Mouse (Mus musculus) forebrain, embryonic 13.5 days (tissue): ENCODE measurements around the gene Spink4. TPM values are rescaled to one million over a fixed set of nuclear protein-coding genes. Genes with fewer than 3 reads are reported as not detected.

Source experiments
- ATAC-seq: fragments of 200-750 bp; cut with Nextera tagmentation; 2 replicates; pipeline ENCODE4 v1.8.0; 2017
- H3K27ac ChIP-seq: fragments of 300-500 bp; sonication (generic); 2 replicates; pipeline ENCODE4 v1.5.1; 2015; ENCODE audit warnings: inconsistent platforms, mild to moderate bottlenecking, moderate library complexity
- H3K27me3 ChIP-seq: fragments of 300-500 bp; sonication (generic); 2 replicates; pipeline ENCODE4 v1.6.1; 2015; ENCODE audit warnings: mild to moderate bottlenecking, inconsistent platforms
- H3K36me3 ChIP-seq: fragments of 300-500 bp; sonication (generic); 2 replicates; pipeline ENCODE4 v1.6.1; 2015; ENCODE audit warnings: mild to moderate bottlenecking, inconsistent platforms; ENCODE audit not compliant: poor library complexity, severe bottlenecking
- H3K4me1 ChIP-seq: fragments of 300-500 bp; sonication (generic); 2 replicates; pipeline ENCODE4 v1.6.1; 2015; ENCODE audit warnings: inconsistent platforms
- H3K4me2 ChIP-seq: fragments of 300-500 bp; sonication (generic); 2 replicates; pipeline ENCODE4 v1.6.1; 2015; ENCODE audit warnings: inconsistent platforms, mild to moderate bottlenecking, moderate library complexity
- H3K4me3 ChIP-seq: fragments of 300-500 bp; sonication (generic); 2 replicates; pipeline ENCODE4 v1.5.1; 2015; ENCODE audit warnings: mild to moderate bottlenecking, inconsistent platforms
- H3K9ac ChIP-seq: fragments of 300-500 bp; sonication (generic); 2 replicates; pipeline ENCODE4 v1.6.1; 2015; ENCODE audit warnings: mild to moderate bottlenecking, inconsistent platforms
- H3K9me3 ChIP-seq: fragments of 300-500 bp; sonication (generic); replicated peaks from 2 replicates; pipeline ENCODE4 v1.6.1; 2016; ENCODE audit warnings: inconsistent platforms
- WGBS: fragments of 180-500 bp; shearing (Covaris S2); methylation state at CpG from one replicate; pipeline ENCODE4 v1.1.7; 2015; 5-methylcytosine and 5-hydroxymethylcytosine counted together
- polyA plus RNA-seq: library from polyadenylated mRNA; unstranded; fragments of >200 nt; fragmentation: Nextera tagmentation; extraction: Ambion mirVana; gene quantifications from 2 replicates; pipeline ENCODE4 v1.2.1, GENCODE M21; 2015

Spink4 gene
- polyA plus RNA-seq, 1 experiment from 2014 or later: not detected

DNA sequence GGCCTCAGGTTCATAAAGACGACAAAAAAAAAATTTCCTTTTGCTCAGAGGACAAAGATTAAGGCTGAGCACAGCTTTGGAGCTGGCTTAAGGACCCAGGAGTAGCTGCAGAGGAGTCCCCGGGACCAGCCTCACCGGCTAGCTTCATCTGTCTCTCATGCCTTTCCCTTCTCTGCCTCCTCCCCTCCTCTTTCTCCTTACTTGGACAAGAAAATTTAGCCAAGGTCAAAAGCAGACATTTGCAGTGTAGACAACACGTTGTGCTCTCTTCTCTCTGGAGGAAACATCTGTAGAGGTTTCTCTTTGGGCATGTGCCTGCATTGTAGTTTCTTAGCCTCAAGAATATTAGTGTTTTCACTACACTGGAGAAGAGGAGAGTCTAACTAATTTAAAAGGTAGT, 34.0 kb upstream of the Spink4 start:
- H3K27ac ChIP-seq: no peak overlapping the region
- H3K36me3 ChIP-seq: no peaks in the 10 kb centered on the region
- H3K4me1 ChIP-seq: no peaks in the 10 kb centered on the region
- 83% methylated on average over 4 of the region's 4 CpGs for WGBS
- H3K9ac ChIP-seq: no peak overlapping the region
- no peak overlapping the region for H3K4me2 ChIP-seq
- ATAC-seq: no peak
- no peak overlapping the region for H3K4me3 ChIP-seq
- no peaks in the 10 kb centered on the region for H3K27me3 ChIP-seq
- no peaks in the 10 kb centered on the region for H3K9me3 ChIP-seq

DNA sequence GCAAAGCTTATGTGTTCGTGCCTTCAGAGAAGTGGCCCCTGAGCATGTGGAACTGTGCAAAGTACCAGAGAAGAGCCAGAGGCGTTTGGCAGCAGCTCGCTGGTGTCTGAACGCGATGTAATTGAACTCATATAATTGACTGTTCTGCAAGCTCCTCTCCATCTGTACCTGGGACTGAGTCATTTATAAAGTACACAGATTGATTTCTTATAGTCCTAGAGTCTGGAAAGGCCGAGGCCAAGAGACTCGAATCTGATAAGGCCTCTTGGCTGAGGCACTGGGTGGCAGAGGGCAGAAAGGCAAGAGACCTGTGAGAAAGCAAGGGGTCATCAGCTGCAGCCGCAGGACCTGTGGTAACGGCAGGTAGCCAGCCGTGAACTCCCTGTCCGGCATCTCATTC, 31.0 kb upstream of the Spink4 start:
- Histone ChIP-seq H3K27ac (no peak overlapping the region), H3K4me3 (no peak overlapping the region), H3K27me3 (no peaks in the 10 kb centered on the region), H3K36me3 (no peaks in the 10 kb centered on the region), H3K9ac (no peak overlapping the region), H3K4me1 (no peaks in the 10 kb centered on the region), H3K4me2 (no peak overlapping the region), H3K9me3 (no peaks in the 10 kb centered on the region)
- ATAC-seq: no peak
- 87% methylated on average over 11 of the region's 11 CpGs for WGBS

DNA sequence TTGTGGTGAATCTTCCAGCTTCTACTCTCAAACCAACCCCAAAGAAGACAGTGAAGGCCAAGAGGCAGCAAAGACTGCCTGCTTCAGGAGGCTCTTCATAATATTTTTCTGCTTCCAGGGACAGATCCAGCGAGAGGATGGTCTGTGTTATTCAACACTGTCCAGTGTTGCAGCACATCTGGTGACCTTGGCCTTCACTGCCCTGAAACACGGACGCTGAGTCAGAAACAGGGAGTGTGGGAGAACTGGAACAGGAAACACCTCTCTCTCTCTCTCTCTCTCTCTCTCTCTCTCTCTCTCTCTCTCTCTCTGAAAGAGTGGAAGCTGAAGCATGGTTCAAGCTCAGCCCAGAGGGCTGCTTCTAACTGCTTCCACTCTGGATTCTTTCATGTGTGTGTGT, 30.6 kb upstream of the Spink4 start:
- H3K4me1 ChIP-seq: no peaks in the 10 kb centered on the region
- no peak overlapping the region for H3K27ac ChIP-seq
- no peak for ATAC-seq
- H3K9me3 ChIP-seq: no peaks in the 10 kb centered on the region
- H3K36me3 ChIP-seq: no peaks in the 10 kb centered on the region
- H3K9ac ChIP-seq: no peak overlapping the region
- no peak overlapping the region for H3K4me2 ChIP-seq
- H3K4me3 ChIP-seq: no peak overlapping the region
- H3K27me3 ChIP-seq: no peaks in the 10 kb centered on the region
- 79% methylated on average over 3 of the region's 3 CpGs for WGBS

DNA sequence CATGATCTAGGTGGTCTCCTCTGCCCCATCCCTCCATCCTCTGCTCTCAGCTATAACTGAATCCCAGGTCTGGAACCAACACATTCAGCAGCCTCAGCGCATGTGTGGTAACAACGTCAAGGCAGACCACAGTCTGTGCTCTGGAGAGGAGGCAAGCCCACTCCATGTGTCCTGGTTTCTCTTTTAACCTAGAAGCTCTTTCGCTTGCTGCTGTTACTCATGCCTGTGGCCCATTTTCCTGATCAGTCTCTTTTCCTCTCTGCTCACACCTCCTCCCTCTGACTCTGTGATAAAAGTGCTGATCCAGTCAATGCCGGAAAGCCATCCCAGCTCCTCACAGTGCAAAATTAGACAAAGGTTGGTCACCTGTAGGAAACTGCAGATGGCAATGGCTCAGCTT, 29.9 kb upstream of the Spink4 start:
- Histone ChIP-seq H3K4me1 (no peaks in the 10 kb centered on the region), H3K9me3 (no peaks in the 10 kb centered on the region), H3K27me3 (no peaks in the 10 kb centered on the region), H3K4me2 (no peak overlapping the region), H3K9ac (no peak overlapping the region), H3K27ac (no peak overlapping the region), H3K36me3 (no peaks in the 10 kb centered on the region), H3K4me3 (no peak overlapping the region)
- 86% methylated on average over 4 of the region's 4 CpGs for WGBS
- no peak for ATAC-seq

DNA sequence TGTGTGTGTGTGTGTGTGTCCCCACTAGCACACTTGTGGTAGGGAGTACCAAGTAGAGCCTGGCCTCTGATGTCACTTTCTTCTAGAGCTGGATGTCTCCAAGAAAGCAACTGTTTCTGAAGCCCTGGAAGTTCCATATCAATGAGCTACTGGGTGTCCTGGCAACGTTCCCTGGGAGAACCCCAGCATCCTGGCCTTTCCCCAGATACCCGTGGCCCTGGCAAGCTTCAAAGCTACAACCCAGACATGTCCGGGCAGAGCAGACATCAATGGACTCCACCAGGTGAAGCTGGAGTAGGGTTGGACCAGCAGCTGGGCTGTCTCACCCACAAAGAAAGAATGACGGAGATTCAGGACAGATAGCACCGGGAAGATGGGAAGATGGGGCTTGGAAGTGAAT, 28.6 kb upstream of the Spink4 start:
- no peak overlapping the region for H3K4me3 ChIP-seq
- no peak overlapping the region for H3K9ac ChIP-seq
- no peaks in the 10 kb centered on the region for H3K4me1 ChIP-seq
- H3K9me3 ChIP-seq: no peaks in the 10 kb centered on the region
- 79% methylated on average over 5 of the region's 5 CpGs for WGBS
- H3K36me3 ChIP-seq: no peaks in the 10 kb centered on the region
- H3K4me2 ChIP-seq: no peak overlapping the region
- H3K27ac ChIP-seq: no peak overlapping the region
- H3K27me3 ChIP-seq: no peaks in the 10 kb centered on the region
- no peak for ATAC-seq

DNA sequence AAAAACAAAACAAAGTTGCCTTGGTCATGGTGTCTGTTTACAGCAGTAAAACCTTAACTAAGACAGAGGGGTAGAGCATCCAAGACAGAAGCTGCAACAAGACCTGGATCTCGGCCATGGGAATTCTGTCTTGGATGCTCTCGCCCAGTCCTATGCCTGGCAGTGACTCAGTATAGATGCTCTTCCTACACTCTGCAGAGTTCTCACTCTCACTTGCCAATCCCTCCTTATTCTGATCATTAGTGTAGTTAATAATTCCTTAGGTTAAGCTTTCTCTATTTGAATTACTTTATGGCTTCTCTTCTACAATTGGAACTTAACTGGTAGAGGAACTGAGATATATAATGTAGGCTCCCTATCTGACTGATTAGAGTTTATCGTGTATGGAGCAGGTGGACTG, 24.7 kb upstream of the Spink4 start:
- Histone ChIP-seq H3K4me1 (no peaks in the 10 kb centered on the region), H3K9ac (no peak overlapping the region), H3K4me2 (no peak overlapping the region), H3K36me3 (no peaks in the 10 kb centered on the region), H3K27me3 (no peaks in the 10 kb centered on the region), H3K27ac (no peak overlapping the region), H3K4me3 (no peak overlapping the region), H3K9me3 (no peaks in the 10 kb centered on the region)
- ATAC-seq: no peak
- 91% methylated on average over 3 of the region's 3 CpGs for WGBS

DNA sequence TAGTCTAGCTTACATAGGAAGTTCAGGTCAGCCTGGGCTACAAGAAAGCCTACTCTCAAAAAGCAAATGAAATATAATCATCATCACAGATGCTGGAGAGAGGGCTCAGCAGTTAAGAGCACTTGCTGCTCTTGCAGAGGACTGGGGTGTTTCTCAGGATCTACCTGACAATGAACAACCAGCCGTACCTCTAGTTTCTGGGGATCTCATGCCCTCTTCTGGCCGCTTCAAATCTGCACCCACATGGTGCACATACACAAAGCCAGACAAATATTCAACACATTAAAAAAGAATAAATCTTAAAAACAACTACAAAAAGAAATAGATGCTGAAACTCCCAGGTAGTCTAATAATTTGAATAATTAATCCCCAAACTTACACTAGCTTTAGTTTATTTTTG, 24.2 kb upstream of the Spink4 start:
- H3K4me3 ChIP-seq: no peak overlapping the region
- ATAC-seq: no peak
- WGBS: 96% methylated on average over 2 of the region's 2 CpGs
- H3K9ac ChIP-seq: no peak overlapping the region
- H3K9me3 ChIP-seq: no peaks in the 10 kb centered on the region
- H3K4me1 ChIP-seq: no peaks in the 10 kb centered on the region
- no peak overlapping the region for H3K27ac ChIP-seq
- no peaks in the 10 kb centered on the region for H3K36me3 ChIP-seq
- no peak overlapping the region for H3K4me2 ChIP-seq
- H3K27me3 ChIP-seq: no peaks in the 10 kb centered on the region

DNA sequence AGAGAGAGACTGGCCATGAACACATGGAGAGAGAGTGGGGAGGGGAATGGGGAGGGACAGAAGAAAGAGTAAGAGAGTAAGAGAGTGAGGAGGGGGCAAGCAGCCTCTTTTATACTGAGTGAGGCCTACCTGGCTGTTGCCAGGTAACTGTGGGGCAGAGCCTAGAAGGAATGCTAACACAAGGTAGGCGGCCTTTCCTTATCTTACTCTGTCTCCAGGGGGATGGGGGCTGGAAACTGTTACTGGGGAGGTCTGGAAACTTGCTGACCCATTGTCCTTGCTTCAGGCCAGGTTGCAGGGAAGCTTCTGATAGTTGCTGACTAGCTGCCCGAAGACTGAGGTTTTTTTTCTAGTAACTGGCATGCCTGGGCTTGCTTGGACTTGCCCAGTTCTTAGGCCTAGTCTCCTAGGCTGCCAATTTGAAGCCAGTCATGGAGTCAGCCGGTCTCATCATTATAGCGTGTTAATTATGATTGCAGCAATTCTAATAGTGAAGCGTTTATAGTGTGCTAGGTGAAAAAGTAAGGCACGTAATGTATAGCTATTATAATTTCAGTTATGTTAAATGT, 21.3 kb upstream of the Spink4 start:
- Histone ChIP-seq H3K9me3 (no peaks in the 10 kb centered on the region), H3K4me3 (no peak overlapping the region), H3K9ac (no peak overlapping the region), H3K36me3 (no peaks in the 10 kb centered on the region), H3K27me3 (no peaks in the 10 kb centered on the region), H3K4me1 (no peaks in the 10 kb centered on the region), H3K27ac (no peak overlapping the region), H3K4me2 (no peak overlapping the region)
- WGBS: 78% methylated on average over 6 of the region's 6 CpGs
- no peak for ATAC-seq

DNA sequence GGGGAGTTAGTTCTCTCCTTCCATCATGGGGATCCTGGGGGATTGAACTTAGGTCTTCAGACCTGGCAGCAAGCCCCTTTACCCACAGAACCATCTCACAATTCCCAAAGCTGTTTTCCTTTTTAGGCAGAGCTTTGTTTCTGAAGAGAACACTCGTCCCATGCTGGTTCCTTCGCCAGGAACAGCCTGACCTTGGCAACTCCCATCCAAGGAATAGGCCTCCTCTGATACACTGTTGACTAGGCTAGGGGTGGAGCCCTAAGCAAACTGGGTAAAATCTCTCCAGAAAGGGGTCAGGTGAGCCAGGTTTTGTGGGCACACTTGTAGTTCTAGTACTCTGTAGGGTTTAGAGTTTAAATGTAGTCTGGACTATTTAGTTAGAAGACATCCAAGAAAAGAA, 20.6 kb upstream of the Spink4 start:
- Histone ChIP-seq H3K27ac (no peak overlapping the region), H3K9ac (no peak overlapping the region), H3K4me2 (no peak overlapping the region), H3K4me1 (no peaks in the 10 kb centered on the region), H3K4me3 (no peak overlapping the region), H3K27me3 (no peaks in the 10 kb centered on the region), H3K9me3 (no peaks in the 10 kb centered on the region), H3K36me3 (no peaks in the 10 kb centered on the region)
- WGBS: 70% methylated on average over 2 of the region's 2 CpGs
- ATAC-seq: no peak

DNA sequence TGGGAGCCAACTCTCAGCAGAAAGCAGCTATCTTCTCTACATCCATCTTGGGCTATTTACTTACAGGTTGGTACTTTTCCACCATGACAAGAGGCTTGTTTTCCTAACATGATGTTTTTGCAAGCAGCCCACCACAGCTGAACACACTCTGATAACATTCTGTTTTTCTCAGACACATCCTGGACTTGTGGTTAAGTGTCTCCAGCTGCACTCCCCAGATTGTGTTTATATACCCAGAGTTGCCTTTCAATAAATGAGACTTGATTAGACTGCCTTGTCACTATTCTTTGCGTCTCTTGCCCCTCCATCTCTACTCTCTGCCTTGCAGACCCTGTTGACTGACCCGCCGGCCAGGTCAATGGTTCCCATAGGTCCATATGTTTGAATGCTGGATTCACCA, 19.8 kb upstream of the Spink4 start:
- H3K4me1 ChIP-seq: no peaks in the 10 kb centered on the region
- ATAC-seq: no peak
- H3K27me3 ChIP-seq: no peaks in the 10 kb centered on the region
- no peaks in the 10 kb centered on the region for H3K36me3 ChIP-seq
- no peak overlapping the region for H3K4me3 ChIP-seq
- H3K4me2 ChIP-seq: no peak overlapping the region
- no peak overlapping the region for H3K9ac ChIP-seq
- no peak overlapping the region for H3K27ac ChIP-seq
- WGBS: 90% methylated on average over 3 of the region's 3 CpGs
- H3K9me3 ChIP-seq: no peaks in the 10 kb centered on the region

DNA sequence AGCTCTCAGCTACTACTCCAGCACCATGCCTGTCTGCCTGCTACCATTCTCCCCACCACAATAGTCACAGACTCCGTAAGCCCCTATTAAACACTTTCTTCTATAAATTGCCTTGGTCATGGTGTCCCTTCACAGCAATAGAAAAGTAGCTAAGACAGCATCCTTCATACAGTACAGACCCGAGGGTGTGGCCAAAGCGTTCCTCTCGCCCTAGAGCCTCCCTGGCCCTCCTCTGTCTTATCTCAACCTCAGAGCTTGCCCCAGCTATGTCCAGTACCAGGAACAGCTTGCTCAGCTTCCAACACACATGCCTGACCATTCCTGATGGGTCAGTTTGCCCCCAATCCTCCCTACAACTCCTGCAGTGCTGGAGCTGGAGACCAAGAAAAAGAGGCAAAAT, 19.2 kb upstream of the Spink4 start:
- no peaks in the 10 kb centered on the region for H3K27me3 ChIP-seq
- H3K4me3 ChIP-seq: no peak overlapping the region
- no peaks in the 10 kb centered on the region for H3K36me3 ChIP-seq
- H3K4me1 ChIP-seq: no peaks in the 10 kb centered on the region
- H3K9ac ChIP-seq: no peak overlapping the region
- no peaks in the 10 kb centered on the region for H3K9me3 ChIP-seq
- ATAC-seq: no peak
- no peak overlapping the region for H3K27ac ChIP-seq
- 91% methylated on average over 4 of the region's 4 CpGs for WGBS
- H3K4me2 ChIP-seq: no peak overlapping the region

DNA sequence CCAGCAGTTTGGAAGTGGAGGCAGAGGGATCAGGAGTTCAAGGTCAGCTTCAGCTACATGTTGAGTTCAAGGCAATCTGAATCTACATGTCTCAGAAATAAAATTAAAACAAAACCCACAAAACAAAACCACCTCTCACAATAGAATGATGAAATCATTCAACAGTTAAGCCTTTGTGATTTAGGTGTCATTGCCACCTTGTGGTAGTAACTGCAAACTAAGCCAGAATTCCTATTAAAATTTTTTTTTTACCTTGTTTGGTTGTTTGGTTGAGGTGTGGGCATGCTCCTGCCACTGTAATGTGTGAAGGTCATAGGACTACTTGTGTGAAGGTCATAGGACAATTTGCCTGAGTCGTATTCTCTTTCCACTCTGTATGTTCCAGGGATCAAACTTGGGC, 13.6 kb upstream of the Spink4 start:
- Histone ChIP-seq H3K36me3 (no peaks in the 10 kb centered on the region), H3K9ac (no peak overlapping the region), H3K27me3 (no peaks in the 10 kb centered on the region), H3K4me1 (peaks cover 6% of the 10 kb centered on the region; the same call in 1 of the 2 replicates), H3K27ac (no peak overlapping the region), H3K9me3 (no peaks in the 10 kb centered on the region), H3K4me3 (no peak overlapping the region), H3K4me2 (no peak overlapping the region)
- 72% methylated on average over 1 of the region's 1 CpGs for WGBS
- no peak for ATAC-seq

DNA sequence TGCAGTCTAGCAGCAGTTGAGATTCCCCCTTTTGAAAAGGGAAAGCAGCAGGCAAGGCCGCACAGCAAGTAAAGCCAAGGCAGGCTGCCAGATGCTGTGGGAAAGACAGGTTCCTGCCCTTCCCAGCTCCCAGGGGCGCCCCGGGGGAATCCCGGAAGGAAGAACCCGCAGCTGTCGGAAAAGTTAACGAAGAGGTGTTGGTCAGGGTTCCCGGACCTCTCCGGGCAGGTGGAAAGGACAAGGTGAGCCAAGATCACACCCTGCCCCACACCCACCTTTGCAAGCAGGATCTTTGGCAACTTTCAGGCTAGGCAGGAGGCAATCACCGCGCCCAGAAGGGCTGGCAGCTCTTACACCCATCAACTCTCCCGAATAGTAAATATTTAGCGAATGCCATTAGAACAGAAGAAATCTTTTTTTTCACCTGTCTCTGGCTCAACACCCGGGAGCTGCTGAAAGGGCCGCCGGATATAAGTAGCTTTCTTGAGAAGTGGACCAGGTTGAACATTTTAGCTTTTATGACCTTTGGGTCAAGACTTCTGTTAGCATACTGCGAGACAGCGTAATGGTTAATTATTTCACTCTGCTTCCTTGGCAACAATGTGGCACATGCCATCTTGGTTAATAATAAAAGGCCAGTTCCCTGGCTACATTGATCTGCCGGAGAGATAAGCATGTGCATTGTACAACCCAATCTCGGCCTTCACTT, 11.4 kb upstream of the Spink4 start:
- H3K36me3 ChIP-seq: no peaks in the 10 kb centered on the region
- WGBS: 59% methylated on average over 20 of the region's 20 CpGs
- H3K4me1 ChIP-seq: peaks cover 6% of the 10 kb centered on the region; the same call in 1 of the 2 replicates
- no peak overlapping the region for H3K4me3 ChIP-seq
- no peak for ATAC-seq
- H3K9ac ChIP-seq: no peak overlapping the region
- H3K9me3 ChIP-seq: no peaks in the 10 kb centered on the region
- H3K27ac ChIP-seq: no peak overlapping the region
- no peak overlapping the region for H3K4me2 ChIP-seq
- no peaks in the 10 kb centered on the region for H3K27me3 ChIP-seq
